Mouse (Mus musculus) erythroblast, embryonic 14.5 days (primary cell): ENCODE measurements around the gene Rgs7. TPM values are rescaled to one million over a fixed set of nuclear protein-coding genes. Genes with fewer than 3 reads are reported as not detected.

Source experiments
- H3K27me3 ChIP-seq: 2 replicates; pipeline ENCODE4 v1.6.1; 2012; ENCODE audit warnings: inconsistent platforms; ENCODE audit not compliant: control insufficient read depth
- H3K36me3 ChIP-seq: 2 replicates; pipeline ENCODE4 v1.6.1; 2012; ENCODE audit warnings: mild to moderate bottlenecking, inconsistent platforms; ENCODE audit not compliant: control insufficient read depth
- H3K4me1 ChIP-seq: 2 replicates; pipeline ENCODE4 v1.6.1; 2012; ENCODE audit warnings: inconsistent platforms; ENCODE audit not compliant: control insufficient read depth
- H3K4me3 ChIP-seq: replicated peaks from 2 replicates; pipeline ENCODE3; 2012; ENCODE audit warnings: moderate library complexity, mild to moderate bottlenecking, inconsistent platforms
- H3K9me3 ChIP-seq: 2 replicates; pipeline ENCODE4 v1.6.1; 2012; ENCODE audit warnings: low read length, inconsistent platforms, mixed read lengths; ENCODE audit not compliant: control insufficient read depth
- GATA1 ChIP-seq: IDR thresholded peaks from 2 replicates; pipeline ENCODE4 v1.6.1; 2012; ENCODE audit warnings: low read length, inconsistent platforms, mixed read lengths
- TAL1 ChIP-seq: IDR thresholded peaks from 3 replicates; pipeline ENCODE4 v1.6.1; 2012; ENCODE audit warnings: low read length, inconsistent platforms, mixed read lengths
- polyA plus RNA-seq: library from polyadenylated mRNA; stranded (reverse); fragments of >175 nt; gene quantifications from 2 replicates; pipeline ENCODE4 v1.2.3, GENCODE M21; 2012

Rgs7 gene
- polyA plus RNA-seq, 1 experiment = not detected

DNA sequence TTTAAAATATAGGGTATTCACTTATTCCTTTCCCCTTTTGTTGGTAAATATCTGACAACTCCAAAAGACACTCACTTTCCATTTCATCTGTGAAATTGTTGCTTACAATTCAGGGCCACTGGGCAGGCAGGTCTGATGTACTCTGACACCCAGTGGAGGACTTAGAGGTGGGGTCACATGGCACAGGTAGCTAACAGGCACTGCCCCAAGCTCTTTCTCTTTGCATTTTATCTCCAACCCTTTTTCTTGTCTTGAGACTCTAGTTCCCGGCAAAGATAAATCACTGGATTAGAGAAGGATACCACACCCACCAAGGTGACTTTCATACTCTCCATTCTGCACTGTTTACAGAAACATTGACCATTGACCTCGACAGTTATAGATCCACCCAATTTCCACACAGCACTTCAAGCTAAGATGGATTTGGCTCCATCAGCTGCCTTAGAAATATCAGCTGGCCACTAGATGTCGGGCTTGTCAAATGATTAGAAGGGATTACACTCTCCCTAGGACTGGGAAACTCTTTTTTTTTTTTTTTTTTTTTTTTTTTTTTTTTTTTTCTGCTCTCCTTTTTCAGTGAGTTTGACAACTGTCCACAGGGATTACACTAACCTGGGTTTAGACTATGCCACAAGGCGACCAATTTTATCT lies 451.0 kb downstream of the Rgs7 start:
- no peak for TF ChIP-seq GATA1
- no peaks in the 10 kb centered on the region for H3K27me3 ChIP-seq
- no peaks in the 10 kb centered on the region for H3K9me3 ChIP-seq
- H3K4me1 ChIP-seq = no peaks in the 10 kb centered on the region
- no peaks in the 10 kb centered on the region for H3K36me3 ChIP-seq
- H3K4me3 ChIP-seq = no peak overlapping the region

DNA sequence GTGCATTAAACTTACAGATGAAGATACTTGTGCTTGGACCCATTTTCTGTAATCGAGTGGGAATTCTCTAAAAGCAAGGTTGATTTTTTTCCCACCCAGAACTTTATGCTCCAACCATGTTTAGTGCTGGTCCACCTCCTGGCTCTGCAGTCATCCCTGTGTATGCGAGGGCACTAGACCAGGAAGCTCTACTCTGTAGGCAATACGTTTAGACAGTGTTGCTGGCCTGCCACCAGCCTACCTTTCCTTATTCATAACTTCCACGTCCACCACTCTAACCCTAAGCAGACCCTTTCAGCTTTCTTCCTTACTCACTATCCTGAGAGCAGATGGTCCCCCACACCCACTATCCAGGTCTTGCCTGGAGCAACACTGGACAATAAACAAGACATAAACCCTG lies 452.3 kb downstream of the Rgs7 start:
- H3K4me3 ChIP-seq = no peak overlapping the region
- no peaks in the 10 kb centered on the region for H3K36me3 ChIP-seq
- no peaks in the 10 kb centered on the region for H3K4me1 ChIP-seq
- TF ChIP-seq TAL1 = no peak
- no peak for TF ChIP-seq GATA1
- no peaks in the 10 kb centered on the region for H3K27me3 ChIP-seq
- no peaks in the 10 kb centered on the region for H3K9me3 ChIP-seq

DNA sequence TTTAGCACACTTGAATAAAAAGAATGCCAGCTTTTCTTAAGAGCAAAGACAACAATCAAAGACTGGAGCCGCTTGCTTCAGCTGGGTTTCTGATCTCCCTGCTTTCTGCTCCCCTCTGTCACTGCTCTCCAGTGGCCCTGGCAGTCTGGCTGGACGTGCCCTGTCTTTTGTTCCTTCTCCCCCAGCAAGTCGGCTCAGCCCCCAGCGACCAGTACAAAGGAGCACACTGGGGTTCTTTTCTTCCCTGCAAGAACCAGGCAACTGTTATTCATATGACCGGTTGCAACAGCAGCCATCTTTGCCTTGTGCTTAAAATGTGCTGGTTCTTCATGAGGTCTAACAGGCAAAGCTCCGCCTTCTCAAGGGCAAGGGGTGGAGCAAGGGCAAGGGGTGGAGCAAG lies 452.7 kb downstream of the Rgs7 start:
- no peak for TF ChIP-seq GATA1
- no peak for TF ChIP-seq TAL1
- H3K4me3 ChIP-seq = no peak overlapping the region
- H3K4me1 ChIP-seq = no peaks in the 10 kb centered on the region

DNA sequence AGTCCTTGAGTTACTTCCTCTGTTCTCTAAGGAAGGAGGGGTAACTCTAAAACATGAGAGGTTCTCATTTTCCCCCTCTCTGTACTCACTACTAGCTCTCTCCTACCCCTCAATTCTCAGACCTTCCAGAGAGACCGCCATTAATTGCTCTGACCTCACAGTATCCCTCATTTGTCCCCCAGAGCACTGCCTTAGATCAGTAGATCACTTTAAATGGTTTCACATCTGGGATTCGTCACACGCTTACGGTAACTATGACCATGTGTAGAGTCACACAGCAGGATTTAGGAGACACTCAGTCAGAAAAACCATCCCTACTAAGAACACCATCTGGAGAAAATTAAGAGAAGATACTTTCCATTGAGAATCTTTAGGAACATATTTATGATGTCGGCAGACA lies 456.8 kb downstream of the Rgs7 start:
- Histone ChIP-seq H3K9me3 (no peaks in the 10 kb centered on the region), H3K36me3 (no peaks in the 10 kb centered on the region), H3K27me3 (no peaks in the 10 kb centered on the region), H3K4me3 (no peak overlapping the region), H3K4me1 (no peaks in the 10 kb centered on the region)
- TF ChIP-seq GATA1 (no peak), TAL1 (no peak)

More for the DNA sequence above, 452.7 kb downstream of the Rgs7 start:
- Histone ChIP-seq H3K36me3 (no peaks in the 10 kb centered on the region), H3K9me3 (no peaks in the 10 kb centered on the region), H3K27me3 (no peaks in the 10 kb centered on the region)

DNA sequence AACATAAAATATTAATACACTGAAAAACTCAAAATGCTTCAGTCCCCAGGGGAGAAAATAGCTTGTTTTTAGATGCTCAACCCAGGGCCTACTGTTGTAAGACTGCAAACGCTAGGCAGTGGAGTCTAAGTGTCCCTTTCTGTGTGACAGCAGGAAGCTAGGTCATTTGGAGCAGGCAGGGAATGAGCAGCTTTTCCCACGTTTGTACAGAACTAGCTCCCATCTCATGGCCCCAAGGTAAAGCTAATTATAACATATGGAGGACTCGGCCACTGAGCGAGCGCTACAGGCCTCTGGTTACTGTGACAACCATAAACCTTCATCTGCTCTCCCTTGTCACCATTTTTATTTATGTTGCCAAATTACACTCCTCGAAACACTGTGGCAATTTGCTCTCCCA lies 460.3 kb downstream of the Rgs7 start:
- no peak overlapping the region for H3K4me3 ChIP-seq
- H3K27me3 ChIP-seq = no peaks in the 10 kb centered on the region
- no peaks in the 10 kb centered on the region for H3K9me3 ChIP-seq
- H3K36me3 ChIP-seq = no peaks in the 10 kb centered on the region
- no peaks in the 10 kb centered on the region for H3K4me1 ChIP-seq
- no peak for TF ChIP-seq TAL1
- no peak for TF ChIP-seq GATA1

DNA sequence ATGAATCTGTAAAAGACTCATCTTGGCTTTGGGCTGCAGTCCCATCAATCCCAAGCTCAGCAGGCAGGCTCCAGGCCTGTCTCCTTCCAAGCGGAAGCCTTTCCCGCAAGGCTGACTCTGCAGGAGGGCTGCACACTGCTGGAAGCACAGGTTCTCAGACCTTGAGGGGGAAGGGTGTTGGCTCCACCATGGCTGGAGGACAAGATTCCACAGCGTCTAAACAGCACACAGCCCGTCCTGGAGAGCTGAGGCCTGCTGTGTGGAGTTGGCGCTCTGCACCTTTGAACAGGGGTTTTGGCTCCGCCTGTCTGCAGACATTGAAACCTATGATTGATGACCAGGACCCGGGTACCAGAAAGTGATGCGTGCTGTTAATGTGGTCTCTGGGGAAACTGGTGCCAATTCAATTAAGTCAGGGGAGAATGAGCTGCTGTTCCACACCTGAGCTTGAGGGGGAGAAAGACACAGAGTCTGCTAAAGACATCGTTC lies 463.5 kb downstream of the Rgs7 start:
- Histone ChIP-seq H3K36me3 (no peaks in the 10 kb centered on the region), H3K4me1 (no peaks in the 10 kb centered on the region), H3K27me3 (no peaks in the 10 kb centered on the region), H3K4me3 (no peak overlapping the region), H3K9me3 (no peaks in the 10 kb centered on the region)
- no peak for TF ChIP-seq GATA1
- TF ChIP-seq TAL1 = no peak

DNA sequence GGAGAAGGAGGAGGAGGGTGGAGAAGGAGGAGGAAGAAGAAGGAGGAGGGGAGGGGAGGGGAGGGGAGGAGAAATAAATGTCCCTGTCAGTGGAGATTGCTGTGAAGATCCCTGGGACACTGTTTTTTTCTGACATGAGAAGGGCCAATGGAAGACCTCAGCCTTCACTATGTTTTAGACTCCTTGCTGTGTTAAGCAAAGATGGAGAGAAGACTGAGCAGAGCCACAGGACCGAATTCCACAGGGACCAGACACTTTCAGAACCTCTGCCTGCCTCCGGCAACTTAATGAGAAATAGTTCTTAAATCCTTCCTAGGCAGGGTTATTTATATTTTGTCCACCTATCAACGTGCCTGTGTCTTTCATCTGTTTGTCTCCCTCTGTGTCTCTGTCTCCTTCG lies 464.0 kb downstream of the Rgs7 start:
- H3K27me3 ChIP-seq = no peaks in the 10 kb centered on the region
- no peak overlapping the region for H3K4me3 ChIP-seq
- H3K4me1 ChIP-seq = no peaks in the 10 kb centered on the region
- TF ChIP-seq GATA1 (no peak), TAL1 (no peak)
- no peaks in the 10 kb centered on the region for H3K9me3 ChIP-seq
- no peaks in the 10 kb centered on the region for H3K36me3 ChIP-seq

DNA sequence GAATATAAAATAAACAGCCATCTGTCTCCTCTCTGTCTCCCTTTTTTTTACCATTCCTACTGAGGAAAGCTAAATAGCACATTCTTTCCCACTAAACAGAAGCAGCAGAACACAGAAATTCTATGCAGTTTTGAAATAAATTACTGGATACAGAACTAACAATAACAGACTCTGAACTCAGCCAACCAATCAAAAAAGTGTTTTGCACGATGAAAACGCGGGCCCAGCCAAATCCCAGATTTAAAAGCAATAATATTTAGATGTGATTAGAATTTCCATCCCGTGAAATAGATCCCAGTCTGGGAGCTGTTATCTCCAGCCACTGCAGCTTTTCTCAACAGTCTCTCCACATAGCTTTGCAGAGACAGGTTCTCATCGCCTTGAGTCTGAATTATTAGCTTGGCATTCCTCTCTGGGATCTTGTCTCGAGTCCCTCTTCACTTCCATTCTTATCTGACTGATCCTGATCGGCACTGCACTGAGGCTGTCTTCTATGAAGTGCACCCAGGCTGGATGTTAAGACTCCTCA lies 466.5 kb downstream of the Rgs7 start:
- Histone ChIP-seq H3K36me3 (no peaks in the 10 kb centered on the region), H3K27me3 (no peaks in the 10 kb centered on the region), H3K4me1 (no peaks in the 10 kb centered on the region), H3K4me3 (no peak overlapping the region), H3K9me3 (no peaks in the 10 kb centered on the region)
- no peak for TF ChIP-seq GATA1
- TF ChIP-seq TAL1 = no peak

DNA sequence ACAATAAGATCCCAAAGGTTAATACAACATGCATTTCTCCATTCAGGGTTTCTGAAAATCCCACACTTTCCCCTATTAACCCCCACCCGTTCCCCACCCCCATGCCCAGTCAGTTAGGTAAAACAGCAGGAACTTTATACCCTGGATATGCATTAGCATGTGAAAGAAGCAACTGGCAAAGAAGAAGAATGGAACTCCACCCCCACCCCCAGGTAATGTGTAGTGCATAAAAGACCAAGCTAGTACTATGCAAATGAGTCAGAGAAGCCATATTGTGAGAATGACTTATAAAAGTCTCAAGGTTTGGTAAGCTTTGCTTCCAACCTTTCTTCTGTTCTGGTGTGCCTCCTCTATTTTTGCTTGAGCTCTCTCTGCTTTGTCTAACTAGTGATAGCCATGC lies 468.2 kb downstream of the Rgs7 start:
- H3K27me3 ChIP-seq = no peaks in the 10 kb centered on the region
- H3K9me3 ChIP-seq = no peaks in the 10 kb centered on the region
- no peaks in the 10 kb centered on the region for H3K36me3 ChIP-seq
- no peak overlapping the region for H3K4me3 ChIP-seq
- H3K4me1 ChIP-seq = no peaks in the 10 kb centered on the region
- TF ChIP-seq GATA1 = no peak

Other genes with a start within 250 kb of the Rgs7 start
- gene Kmo, start 127.9 kb upstream of the Rgs7 start, polyA plus RNA-seq = 0.01 TPM in 1 of 2 replicates, not detected in the other
- gene Fh1, start 133.1 kb upstream of the Rgs7 start, polyA plus RNA-seq = 1.0 and 1.2 TPM in 2 replicates
- gene Opn3, start 200.3 kb upstream of the Rgs7 start, polyA plus RNA-seq = 0.07 TPM in 1 of 2 replicates, not detected in the other
- gene Chml, start 200.4 kb upstream of the Rgs7 start, polyA plus RNA-seq = 0.19 and 0.54 TPM in 2 replicates
- gene Wdr64, start 206.1 kb upstream of the Rgs7 start, polyA plus RNA-seq = not detected in 2 replicates